Mouse (Mus musculus): Measurements from ENCODE around the gene Il31.

GRCm38 (mm10) chr5:123432305-123432874 is 56.9 kb downstream of the Il31 start:
- TF ChIP-seq CTCF (IDR thresholded peaks at IDR 0.05; ENCODE audit: borderline replicate concordance, control insufficient read depth, extremely low read depth, insufficient read depth, low read length, poor library complexity) (no peak), POLR2A (IDR thresholded peaks at IDR 0.05; ENCODE audit: control insufficient read depth, extremely low read depth, insufficient read depth, low read length, poor library complexity) (no peak)
